Mouse (Mus musculus): ENCODE measurements around the gene Tle4. TPM values are rescaled to one million over a fixed set of nuclear protein-coding genes. Genes with fewer than 3 reads are reported as not detected.
A peak's percentile ranks its signal among the peaks of the same experiment; 100 is the strongest.

Gene Tle4
- polyA plus RNA-seq, 1 experiment from 2014 or later, result 11.7 TPM

- H3K9ac ChIP-seq (ENCODE audit: low read length), result no peak overlapping the region
- no peaks in the 10 kb centered on the region for H3K27me3 ChIP-seq (ENCODE audit: control insufficient read depth, insufficient read depth, low read length)
- H3K4me2 ChIP-seq (ENCODE audit: low read length), result no peak overlapping the region
- H3K36me3 ChIP-seq (ENCODE audit: control insufficient read depth, insufficient read depth, low read length), result no peaks in the 10 kb centered on the region
- H3K4me1 ChIP-seq (ENCODE audit: control insufficient read depth in 2 of 2, insufficient read depth in 2 of 2, low read length in 2 of 2), result no peaks in the 10 kb centered on the region
- 94% methylated on average over 1 of the region's 1 CpGs for WGBS
- no peak for ATAC-seq (ENCODE audit: insufficient number of reproducible peaks, insufficient read depth, low FRiP score, low read depth)
- no peak overlapping the region for H3K27ac ChIP-seq (replicated peaks in 1 of 2; ENCODE audit: control insufficient read depth in 1 of 2, insufficient read depth in 1 of 2, low read depth in 2 of 2, low read length in 2 of 2)
- no peaks in the 10 kb centered on the region for H3K9me3 ChIP-seq (ENCODE audit: control insufficient read depth, low read length)
- H3K4me3 ChIP-seq (ENCODE audit: control insufficient read depth in 1 of 2, insufficient read depth in 1 of 2, low read depth in 1 of 2, low read length in 2 of 2), result no peak overlapping the region
Observed at GRCm38 (mm10) chr19:14620534-14620933, 22.7 kb upstream of the Tle4 start.

DNA sequence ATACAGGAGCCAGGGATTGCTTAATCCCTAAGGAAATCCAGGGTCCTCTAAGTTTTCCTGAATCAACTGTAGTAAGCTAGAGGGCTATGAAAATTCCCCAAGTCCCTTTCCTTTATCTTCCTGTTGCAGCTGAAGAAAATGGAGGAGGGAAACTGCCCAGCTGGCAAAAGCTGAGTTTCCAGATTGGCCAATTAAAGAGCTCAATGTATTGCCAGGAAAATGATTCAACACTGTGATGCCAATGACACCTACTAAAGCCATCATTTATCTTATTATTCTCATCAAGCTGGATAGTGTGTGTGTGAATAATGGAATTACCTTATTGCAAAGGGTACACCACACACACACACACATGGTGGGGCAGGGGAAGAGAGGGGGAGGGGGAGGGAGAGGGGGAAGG, 22.0 kb upstream of the Tle4 start:
- no peak overlapping the region for H3K4me3 ChIP-seq (ENCODE audit: control insufficient read depth in 1 of 2, insufficient read depth in 1 of 2, low read depth in 1 of 2, low read length in 2 of 2)
- H3K4me1 ChIP-seq (ENCODE audit: control insufficient read depth in 2 of 2, insufficient read depth in 2 of 2, low read length in 2 of 2), result no peaks in the 10 kb centered on the region
- H3K9ac ChIP-seq (ENCODE audit: low read length), result no peak overlapping the region
- H3K36me3 ChIP-seq (ENCODE audit: control insufficient read depth, insufficient read depth, low read length), result no peaks in the 10 kb centered on the region
- no peak overlapping the region for H3K27ac ChIP-seq (replicated peaks in 1 of 2; ENCODE audit: control insufficient read depth in 1 of 2, insufficient read depth in 1 of 2, low read depth in 2 of 2, low read length in 2 of 2)
- H3K4me2 ChIP-seq (ENCODE audit: low read length), result no peak overlapping the region
- no peak for ATAC-seq (ENCODE audit: insufficient number of reproducible peaks, insufficient read depth, low FRiP score, low read depth)
- no peaks in the 10 kb centered on the region for H3K9me3 ChIP-seq (ENCODE audit: control insufficient read depth, low read length)
- H3K27me3 ChIP-seq (ENCODE audit: control insufficient read depth, insufficient read depth, low read length), result no peaks in the 10 kb centered on the region

- Histone ChIP-seq H3K4me1 (ENCODE audit: control insufficient read depth in 2 of 2, insufficient read depth in 2 of 2, low read length in 2 of 2) (no peaks in the 10 kb centered on the region), H3K4me2 (ENCODE audit: low read length) (no peak overlapping the region), H3K9ac (ENCODE audit: low read length) (no peak overlapping the region), H3K36me3 (ENCODE audit: control insufficient read depth, insufficient read depth, low read length) (no peaks in the 10 kb centered on the region), H3K9me3 (ENCODE audit: control insufficient read depth, low read length) (no peaks in the 10 kb centered on the region), H3K4me3 (ENCODE audit: control insufficient read depth in 1 of 2, insufficient read depth in 1 of 2, low read depth in 1 of 2, low read length in 2 of 2) (no peak overlapping the region), H3K27me3 (ENCODE audit: control insufficient read depth, insufficient read depth, low read length) (no peaks in the 10 kb centered on the region), H3K27ac (replicated peaks in 1 of 2; ENCODE audit: control insufficient read depth in 1 of 2, insufficient read depth in 1 of 2, low read depth in 2 of 2, low read length in 2 of 2) (no peak overlapping the region)
- WGBS, result 84% methylated on average over 5 of the region's 5 CpGs
- no peak for ATAC-seq (ENCODE audit: insufficient number of reproducible peaks, insufficient read depth, low FRiP score, low read depth)
Observed at GRCm38 (mm10) chr19:14614816-14615215, 17.0 kb upstream of the Tle4 start.

GRCm38 (mm10) chr19:14610542-14611317, 12.9 kb upstream of the Tle4 start:
- Histone ChIP-seq H3K27ac (replicated peaks in 1 of 2; ENCODE audit: control insufficient read depth in 1 of 2, insufficient read depth in 1 of 2, low read depth in 2 of 2, low read length in 2 of 2) (no peak overlapping the region), H3K4me2 (ENCODE audit: low read length) (no peak overlapping the region), H3K4me3 (ENCODE audit: control insufficient read depth in 1 of 2, insufficient read depth in 1 of 2, low read depth in 1 of 2, low read length in 2 of 2) (no peak overlapping the region), H3K4me1 (ENCODE audit: control insufficient read depth in 2 of 2, insufficient read depth in 2 of 2, low read length in 2 of 2) (no peaks in the 10 kb centered on the region), H3K9me3 (ENCODE audit: control insufficient read depth, low read length) (no peaks in the 10 kb centered on the region), H3K36me3 (ENCODE audit: control insufficient read depth, insufficient read depth, low read length) (no peaks in the 10 kb centered on the region), H3K9ac (ENCODE audit: low read length) (no peak overlapping the region), H3K27me3 (ENCODE audit: control insufficient read depth, insufficient read depth, low read length) (no peaks in the 10 kb centered on the region)
- WGBS, result 52% methylated on average over 8 of the region's 8 CpGs
- ATAC-seq (ENCODE audit: insufficient number of reproducible peaks, insufficient read depth, low FRiP score, low read depth), result no peak

- peaks cover 13% of the 10 kb centered on the region for H3K27me3 ChIP-seq (ENCODE audit: control insufficient read depth, insufficient read depth, low read length)
- no peak overlapping the region for H3K4me3 ChIP-seq (ENCODE audit: control insufficient read depth in 1 of 2, insufficient read depth in 1 of 2, low read depth in 1 of 2, low read length in 2 of 2)
- no peak for ATAC-seq (ENCODE audit: insufficient number of reproducible peaks, insufficient read depth, low FRiP score, low read depth)
- H3K4me1 ChIP-seq (ENCODE audit: control insufficient read depth in 2 of 2, insufficient read depth in 2 of 2, low read length in 2 of 2), result peaks cover 2 to 4% of the 10 kb centered on the region in 2 experiments; a peak in 2 of 4 replicates
- no peaks in the 10 kb centered on the region for H3K9me3 ChIP-seq (ENCODE audit: control insufficient read depth, low read length)
- WGBS, result 94% methylated on average over 1 of the region's 1 CpGs
- H3K27ac ChIP-seq (replicated peaks in 1 of 2; ENCODE audit: control insufficient read depth in 1 of 2, insufficient read depth in 1 of 2, low read depth in 2 of 2, low read length in 2 of 2), result no peak overlapping the region
- no peaks in the 10 kb centered on the region for H3K36me3 ChIP-seq (ENCODE audit: control insufficient read depth, insufficient read depth, low read length)
- H3K9ac ChIP-seq (ENCODE audit: low read length), result no peak overlapping the region
- H3K4me2 ChIP-seq (ENCODE audit: low read length), result no peak overlapping the region
Observed at GRCm38 (mm10) chr19:14600841-14601240, 3.0 kb upstream of the Tle4 start.

DNA sequence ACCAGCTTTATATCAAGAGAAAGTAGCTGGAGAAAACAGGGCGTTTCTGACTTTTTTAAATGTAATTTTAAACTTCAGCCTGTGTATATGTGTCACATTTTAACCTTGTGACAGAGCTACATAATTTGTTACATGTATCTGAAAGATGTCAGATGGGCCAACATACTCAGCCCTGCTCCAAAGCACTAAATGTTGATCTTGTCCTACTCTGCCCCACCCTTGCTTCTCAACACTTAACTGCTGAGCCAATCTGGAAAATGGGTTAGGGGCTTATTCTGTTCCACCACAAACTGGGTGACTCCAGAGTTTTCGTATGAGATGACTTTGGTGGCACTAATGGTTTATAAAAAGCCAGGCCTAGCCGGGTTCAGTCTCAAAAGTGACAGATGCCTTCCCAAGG, 2.5 kb upstream of the Tle4 start:
- peaks cover 2 to 8% of the 10 kb centered on the region in 2 experiments; a peak in 3 of 4 replicates for H3K4me1 ChIP-seq (ENCODE audit: control insufficient read depth in 2 of 2, insufficient read depth in 2 of 2, low read length in 2 of 2)
- H3K9me3 ChIP-seq (ENCODE audit: control insufficient read depth, low read length), result no peaks in the 10 kb centered on the region
- peaks cover 13% of the 10 kb centered on the region for H3K27me3 ChIP-seq (ENCODE audit: control insufficient read depth, insufficient read depth, low read length)
- H3K9ac ChIP-seq (ENCODE audit: low read length), result no peak overlapping the region
- no peak overlapping the region for H3K4me3 ChIP-seq (ENCODE audit: control insufficient read depth in 1 of 2, insufficient read depth in 1 of 2, low read depth in 1 of 2, low read length in 2 of 2)
- ATAC-seq (ENCODE audit: insufficient number of reproducible peaks, insufficient read depth, low FRiP score, low read depth), result no peak
- WGBS, result 81% methylated on average over 3 of the region's 3 CpGs
- no peak overlapping the region for H3K27ac ChIP-seq (replicated peaks in 1 of 2; ENCODE audit: control insufficient read depth in 1 of 2, insufficient read depth in 1 of 2, low read depth in 2 of 2, low read length in 2 of 2)
- no peak overlapping the region for H3K4me2 ChIP-seq (ENCODE audit: low read length)
- no peaks in the 10 kb centered on the region for H3K36me3 ChIP-seq (ENCODE audit: control insufficient read depth, insufficient read depth, low read length)

- Histone ChIP-seq H3K4me2 (ENCODE audit: low read length) (peak overlapping the region; percentile 25; the same call in 1 of the 2 replicates), H3K9me3 (ENCODE audit: control insufficient read depth, low read length) (no peaks in the 10 kb centered on the region), H3K4me3 (ENCODE audit: control insufficient read depth in 1 of 2, insufficient read depth in 1 of 2, low read depth in 1 of 2, low read length in 2 of 2) (no peak overlapping the region), H3K36me3 (ENCODE audit: control insufficient read depth, insufficient read depth, low read length) (no peaks in the 10 kb centered on the region), H3K27ac (replicated peaks in 1 of 2; ENCODE audit: control insufficient read depth in 1 of 2, insufficient read depth in 1 of 2, low read depth in 2 of 2, low read length in 2 of 2) (no peak overlapping the region), H3K9ac (ENCODE audit: low read length) (no peak overlapping the region), H3K27me3 (ENCODE audit: control insufficient read depth, insufficient read depth, low read length) (peaks cover 11% of the 10 kb centered on the region), H3K4me1 (ENCODE audit: control insufficient read depth in 2 of 2, insufficient read depth in 2 of 2, low read length in 2 of 2) (peaks cover 2 to 13% of the 10 kb centered on the region in 2 experiments; a peak in 3 of 4 replicates)
- WGBS, result 58% methylated on average over 8 of the region's 8 CpGs
- ATAC-seq (ENCODE audit: insufficient number of reproducible peaks, insufficient read depth, low FRiP score, low read depth), result no peak
Observed at GRCm38 (mm10) chr19:14599851-14600251, 2.0 kb upstream of the Tle4 start.

Measured in heart, embryonic 14.5 days (tissue).